Mouse (Mus musculus): ENCODE measurements around the gene Zcwpw1.
"Not testable (repeated sequence)": the region's sequence is repeated elsewhere in the genome, so short reads cannot be mapped to it uniquely, and the experiment has no call there.

Gene Zcwpw1

GRCm38 (mm10) chr5:137787151-137787928 is at the start of gene Zcwpw1, which contains the start of gene Mepce:
Zcwpw1 (plus strand) TSS chr5:137787798.
Mepce (minus strand) TSS chr5:137787655.
- DNase-seq: peak; percentile 96 to 97

DNA sequence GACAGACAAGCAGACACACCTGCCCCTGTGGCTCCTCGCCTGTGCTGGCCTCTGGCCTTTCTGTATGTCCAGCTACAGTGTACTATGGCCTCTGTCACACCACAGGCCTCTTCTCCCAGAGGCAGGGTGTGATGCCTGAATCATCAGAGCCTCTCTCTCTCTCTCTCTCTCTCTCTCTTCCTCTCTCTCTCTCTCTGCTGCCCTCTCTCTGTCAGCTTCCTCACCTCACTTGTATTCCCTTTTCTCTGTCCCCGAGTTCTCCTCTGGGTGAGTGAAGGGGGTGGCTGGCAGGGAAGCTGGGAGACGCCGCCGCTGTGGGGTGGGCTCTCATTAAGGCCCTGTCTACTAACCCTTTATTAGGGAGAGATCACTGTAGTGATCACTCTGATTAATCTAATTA is 49.1 kb upstream of the Zcwpw1 start:
- no peak for DNase-seq

- no peak for DNase-seq
These were observed 48.1 kb upstream of the Zcwpw1 start for GRCm38 (mm10) chr5:137739471-137739870.

DNA sequence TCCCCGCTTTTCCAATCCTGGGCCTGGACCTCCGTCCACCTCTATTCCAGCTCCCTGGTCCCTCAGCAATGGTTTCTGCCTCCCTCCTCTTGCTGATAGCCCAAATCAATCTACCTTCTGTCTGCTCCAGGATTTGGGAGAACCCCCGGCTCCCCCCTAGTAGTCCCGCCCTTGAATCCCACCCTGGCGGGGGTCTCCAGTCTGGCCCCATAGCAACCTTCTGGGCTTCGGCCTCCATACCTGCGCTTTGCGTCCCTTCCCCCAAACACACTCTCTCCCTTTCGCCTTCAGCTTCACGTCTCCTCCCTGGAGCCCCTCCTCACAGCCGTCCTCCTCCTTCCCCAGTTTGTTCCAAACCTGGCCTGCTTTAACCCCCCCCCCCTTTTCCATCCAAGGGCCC is 47.1 kb upstream of the Zcwpw1 start:
- no peak for DNase-seq

- peak; percentile 83 to 91 for DNase-seq
These were observed 46.3 kb upstream of the Zcwpw1 start, which contains the start of gene Nyap1 for GRCm38 (mm10) chr5:137741023-137741931. Nyap1 (minus strand) TSS chr5:137741607.

GRCm38 (mm10) chr5:137742048-137742447 is 45.5 kb upstream of the Zcwpw1 start:
- no peak for DNase-seq

DNA sequence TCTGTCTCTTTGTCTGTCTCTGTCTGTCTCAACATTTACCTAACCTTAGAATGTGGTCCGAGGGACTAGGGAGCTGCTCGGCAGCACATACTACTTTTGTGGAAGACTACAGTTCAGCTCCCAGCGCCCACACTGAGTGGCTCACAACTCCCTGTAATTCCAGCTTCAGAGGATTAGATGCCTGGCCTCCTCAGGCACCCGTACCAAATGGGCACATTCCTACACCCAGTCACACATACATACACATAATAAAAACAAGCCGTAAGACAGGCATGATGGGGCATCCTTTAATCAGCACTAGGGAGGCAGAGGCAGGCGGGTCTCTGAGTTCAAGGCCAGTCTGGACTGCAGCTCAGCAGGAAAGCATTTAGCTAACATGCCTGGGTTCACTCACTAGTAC is 44.8 kb upstream of the Zcwpw1 start:
- DNase-seq: no peak

- DNase-seq: no peak
These were observed 43.4 kb upstream of the Zcwpw1 start for GRCm38 (mm10) chr5:137744197-137744596.

DNA sequence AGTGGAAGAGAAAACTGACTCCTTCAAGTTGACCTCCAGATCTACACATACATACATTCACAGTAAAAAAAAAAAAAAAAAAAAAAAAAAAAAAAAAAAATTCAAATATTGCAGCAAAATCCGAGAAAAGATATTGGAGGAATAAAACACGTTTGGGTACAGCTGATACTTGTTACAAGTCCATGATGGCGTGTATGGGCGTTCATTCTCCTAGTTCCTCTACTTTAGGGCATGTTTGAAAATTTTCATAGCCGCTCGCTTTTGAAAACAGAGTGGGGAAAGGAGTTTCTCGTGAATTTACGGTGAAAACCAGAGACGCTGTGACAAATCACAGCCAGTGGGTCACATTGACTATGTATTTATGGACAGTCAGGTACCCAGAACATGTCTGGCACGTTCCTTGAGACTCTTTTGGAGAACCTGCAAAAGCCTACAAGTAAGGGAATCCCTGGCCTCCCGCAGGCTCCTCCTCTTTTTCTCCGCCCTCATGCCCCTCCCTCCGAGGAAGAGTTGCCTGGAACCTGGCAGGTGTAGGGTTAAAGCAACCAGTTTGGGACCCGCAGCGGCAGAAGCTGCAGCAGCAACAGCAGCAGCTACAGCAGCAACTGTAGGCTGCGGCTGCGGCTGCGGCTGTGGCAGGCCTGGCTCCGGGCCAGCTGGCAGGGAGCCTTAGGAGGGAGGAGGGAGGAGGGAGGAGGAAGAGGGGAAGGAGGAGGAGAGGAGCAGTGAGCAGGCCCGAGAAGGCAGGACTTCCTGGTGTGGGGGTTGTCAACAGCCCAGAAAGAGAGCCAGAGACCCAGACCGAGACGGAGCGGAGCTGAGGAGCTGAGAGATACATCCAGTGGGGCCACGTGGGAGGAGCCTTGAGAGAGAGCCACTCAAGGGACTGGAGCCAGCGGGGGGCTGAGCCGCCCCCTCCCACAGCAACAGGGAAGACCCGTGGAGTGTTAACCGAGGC is 42.1 kb upstream of the Zcwpw1 start, which contains the start of gene Tsc22d4:
Gene Tsc22d4 (plus strand): TSS at position 517 of the 958 bp plus-strand sequence.
- peak; percentile 95 for DNase-seq

DNA sequence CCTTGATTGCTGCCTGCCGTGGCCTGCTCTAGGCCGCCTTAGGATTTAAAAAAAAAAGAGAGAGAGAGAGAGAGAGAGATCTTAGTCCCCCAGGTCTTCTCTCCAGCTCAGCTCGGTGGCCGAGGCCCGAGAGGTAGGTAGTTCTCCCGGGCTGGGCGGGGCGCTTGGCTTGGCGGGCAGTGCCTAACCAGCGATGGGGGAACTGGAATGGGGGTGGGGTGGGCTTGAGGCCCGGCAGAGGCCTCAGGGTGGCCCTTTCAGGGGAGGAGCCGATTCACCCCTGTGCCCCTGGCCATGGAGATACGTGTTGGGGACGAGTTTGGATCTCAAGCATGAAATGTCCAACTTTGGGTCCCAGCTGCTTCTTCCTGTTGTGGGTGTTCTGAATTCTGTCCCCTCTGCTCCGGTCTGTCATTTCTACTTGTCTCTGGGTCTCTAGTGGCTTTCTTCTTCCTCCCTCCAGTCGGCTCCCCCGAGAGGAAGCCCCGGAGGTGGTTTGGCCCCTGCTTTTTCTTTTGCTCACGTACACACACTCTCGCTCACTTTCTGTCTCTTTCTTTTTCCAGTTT is 41.2 kb upstream of the Zcwpw1 start:
- peak; percentile 78 to 88 for DNase-seq

DNA sequence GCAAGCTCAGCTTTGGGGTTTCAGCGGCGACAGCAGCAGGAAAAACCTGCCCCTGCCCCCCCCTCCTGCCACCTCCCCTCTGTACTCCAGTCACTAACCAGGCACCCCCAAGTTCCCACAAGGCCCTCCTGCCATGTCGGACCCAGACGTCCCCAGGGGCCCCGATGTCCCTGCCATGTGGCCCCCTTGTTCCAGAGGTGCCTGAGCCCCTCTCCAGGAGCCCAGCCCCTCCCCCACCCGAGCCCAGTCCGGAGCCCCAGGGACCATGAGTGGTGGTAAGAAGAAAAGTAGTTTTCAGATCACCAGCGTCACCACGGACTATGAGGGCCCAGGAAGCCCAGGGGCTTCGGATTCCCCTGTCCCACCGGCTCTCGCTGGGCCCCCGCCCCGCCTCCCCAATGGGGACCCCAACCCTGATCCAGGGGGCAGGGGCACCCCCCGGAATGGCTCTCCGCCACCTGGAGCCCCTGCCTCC is 40.7 kb upstream of the Zcwpw1 start:
- peak; percentile 55 to 64 for DNase-seq

GRCm38 (mm10) chr5:137747326-137747961 is 40.2 kb upstream of the Zcwpw1 start:
- DNase-seq: peak; percentile 58 to 65

GRCm38 (mm10) chr5:137748130-137748770 is 39.3 kb upstream of the Zcwpw1 start:
- DNase-seq: peak; percentile 36 to 53

- DNase-seq: no peak
These were observed 38.3 kb upstream of the Zcwpw1 start for GRCm38 (mm10) chr5:137749196-137749836.

DNA sequence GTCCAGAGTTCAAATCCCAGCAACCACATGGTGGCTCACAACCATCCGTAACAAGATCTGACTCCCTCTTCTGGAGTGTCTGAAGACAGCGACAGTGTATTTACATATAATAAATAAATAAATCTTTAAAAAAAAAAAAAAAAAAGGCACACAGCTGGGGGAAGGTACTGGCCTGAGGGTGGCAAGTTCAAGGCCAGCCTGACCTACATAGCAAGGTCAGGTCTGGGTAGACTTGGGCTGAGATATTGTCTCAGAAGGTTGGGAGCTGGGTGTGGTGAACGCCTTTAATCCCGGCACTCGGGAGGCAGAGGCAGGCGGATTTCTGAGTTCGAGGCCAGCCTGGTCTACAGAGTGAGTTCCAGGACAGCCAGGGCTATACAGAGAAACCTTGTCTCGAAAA is 37.4 kb upstream of the Zcwpw1 start:
- not testable (repeated sequence) for DNase-seq

- DNase-seq: no peak
These were observed 36.2 kb upstream of the Zcwpw1 start for GRCm38 (mm10) chr5:137751221-137751887.

GRCm38 (mm10) chr5:137751988-137752387 is 35.6 kb upstream of the Zcwpw1 start:
- no peak for DNase-seq

GRCm38 (mm10) chr5:137753111-137753832 is 34.3 kb upstream of the Zcwpw1 start:
- no peak for DNase-seq

DNA sequence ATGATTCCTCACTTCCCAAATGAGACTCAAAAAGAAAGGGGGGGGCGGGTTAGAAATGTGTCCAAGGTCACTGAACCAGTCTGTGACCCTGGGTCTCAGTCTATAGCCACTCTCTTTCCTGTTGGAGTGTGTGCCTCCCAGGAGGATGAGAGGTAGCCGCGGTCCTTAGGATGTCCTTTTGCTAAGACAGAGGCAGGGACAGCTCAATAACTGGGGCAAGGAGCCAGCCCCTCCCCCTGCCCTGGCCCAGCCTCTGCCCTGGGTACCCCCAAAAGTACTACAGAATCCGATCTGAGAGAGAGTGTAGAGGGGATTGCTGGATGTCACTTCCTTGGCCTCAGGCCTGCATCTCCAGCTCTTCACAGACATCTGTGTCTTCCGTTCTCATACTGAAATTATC is 32.2 kb upstream of the Zcwpw1 start:
- DNase-seq: no peak
